Mouse (Mus musculus) thymus, postnatal 36 days (tissue): ENCODE measurements around the gene Olfr924.
"Not testable (repeated sequence)": the region's sequence is repeated elsewhere in the genome, so short reads cannot be mapped to it uniquely, and the experiment has no call there.

ENCODE experiments used
- DNase-seq, 2 experiments: peaks; one replicate each; pipeline ENCODE4 v3.0.0; 2022; ENCODE audit warnings: mixed read lengths in 2 of 2

Olfr924 gene

GRCm38 (mm10) chr9:38844149-38844548 lies at the start of gene Olfr924:
Gene Olfr924, plus strand, starts transcription at chr9:38844449.
- no peak for DNase-seq

GRCm38 (mm10) chr9:38805696-38806095 lies 38.6 kb upstream of the Olfr924 start:
- no peak for DNase-seq

- no peak for DNase-seq
Measured at GRCm38 (mm10) chr9:38814314-38814713, 29.9 kb upstream of the Olfr924 start, which contains the start of gene Olfr922. Gene Olfr922, plus strand, starts transcription at chr9:38814614.

GRCm38 (mm10) chr9:38815458-38815986 lies 28.7 kb upstream of the Olfr924 start:
- no peak for DNase-seq

- no peak for DNase-seq
Measured at GRCm38 (mm10) chr9:38826245-38826644, 18.0 kb upstream of the Olfr924 start, which contains the start of gene Olfr923. Gene Olfr923, plus strand, starts transcription at chr9:38826545.

- DNase-seq, result no peak
Measured at GRCm38 (mm10) chr9:38833027-38833426, 11.2 kb upstream of the Olfr924 start.

- DNase-seq, result no peak
Measured at GRCm38 (mm10) chr9:38854760-38855159, 10.5 kb downstream of the Olfr924 start, which contains the start of gene Olfr26. Gene Olfr26, plus strand, starts transcription at chr9:38855060.

GRCm38 (mm10) chr9:38874880-38875279 lies 30.6 kb downstream of the Olfr924 start:
- DNase-seq, result not testable (repeated sequence)

GRCm38 (mm10) chr9:38876826-38877225 lies 32.6 kb downstream of the Olfr924 start, which contains the start of gene Olfr926:
Gene Olfr926, plus strand, starts transcription at chr9:38877126.
- DNase-seq, result no peak
